Mouse (Mus musculus): ENCODE measurements around the gene Prg4.

GRCm38 (mm10) chr1:150425665-150426064 lies 40.3 kb downstream of the Prg4 start:
- TF ChIP-seq POLR2A (IDR thresholded peaks at IDR 0.05; ENCODE audit: low read depth, low read length) (no peak), CTCF (IDR thresholded peaks at IDR 0.05; ENCODE audit: borderline replicate concordance, insufficient read depth, low read length) (no peak)
